Mouse (Mus musculus) ES-Bruce4 (cell line): ENCODE results near the gene Eif2ak1. TPM values are rescaled to one million over a fixed set of nuclear protein-coding genes. Genes with fewer than 3 reads are reported as not detected.

Source experiments
- H3K27ac ChIP-seq: 2 replicates; pipeline ENCODE4 v1.5.1; 2012; ENCODE audit warnings: low read length, inconsistent platforms; ENCODE audit not compliant: insufficient read depth
- H3K27me3 ChIP-seq: 2 replicates; pipeline ENCODE4 v1.6.1; 2012; ENCODE audit warnings: mild to moderate bottlenecking, low read length, inconsistent platforms; ENCODE audit not compliant: control insufficient read depth, poor library complexity, insufficient read depth, severe bottlenecking
- H3K36me3 ChIP-seq: 2 replicates; pipeline ENCODE4 v1.6.1; 2012; ENCODE audit warnings: inconsistent platforms, mild to moderate bottlenecking, low read length, moderate library complexity; ENCODE audit not compliant: control insufficient read depth, poor library complexity, insufficient read depth, severe bottlenecking
- H3K4me1 ChIP-seq: one replicate; pipeline ENCODE4 v1.8.1; 2011; ENCODE audit warnings: low read length; ENCODE audit not compliant: control insufficient read depth, insufficient read depth
- H3K4me3 ChIP-seq: 2 replicates; pipeline ENCODE4 v1.5.1; 2011; ENCODE audit warnings: low read depth, mild to moderate bottlenecking, low read length
- H3K9ac ChIP-seq: 2 replicates; pipeline ENCODE4 v1.6.1; 2012; ENCODE audit warnings: low read depth, mild to moderate bottlenecking, inconsistent platforms; ENCODE audit not compliant: poor library complexity, severe bottlenecking
- H3K9me3 ChIP-seq: replicated peaks from 2 replicates; pipeline ENCODE4 v1.6.1; 2012; ENCODE audit warnings: mild to moderate bottlenecking, low read length, inconsistent platforms; ENCODE audit not compliant: control insufficient read depth, poor library complexity, insufficient read depth, severe bottlenecking
- CTCF ChIP-seq: IDR thresholded peaks from one replicate; pipeline ENCODE4 v1.8.1; 2011; ENCODE audit warnings: low read depth, low read length
- EP300 ChIP-seq: IDR thresholded peaks from 2 replicates; pipeline ENCODE4 v1.6.1; 2011; ENCODE audit warnings: low read depth, low read length; ENCODE audit not compliant: insufficient read depth
- POLR2A ChIP-seq: IDR thresholded peaks from one replicate; pipeline ENCODE4 v1.8.1; 2011; ENCODE audit warnings: low read length; ENCODE audit not compliant: insufficient read depth
- polyA plus RNA-seq: library from polyadenylated mRNA; stranded (reverse); fragments of >200 nt; gene quantifications from 2 replicates; pipeline ENCODE4 v1.2.4, GENCODE M21; 2011; ENCODE audit warnings: low read depth; ENCODE audit not compliant: missing spikeins, insufficient read depth, insufficient read length

Gene Eif2ak1
- polyA plus RNA-seq, 1 experiment, result 23.3 TPM

DNA sequence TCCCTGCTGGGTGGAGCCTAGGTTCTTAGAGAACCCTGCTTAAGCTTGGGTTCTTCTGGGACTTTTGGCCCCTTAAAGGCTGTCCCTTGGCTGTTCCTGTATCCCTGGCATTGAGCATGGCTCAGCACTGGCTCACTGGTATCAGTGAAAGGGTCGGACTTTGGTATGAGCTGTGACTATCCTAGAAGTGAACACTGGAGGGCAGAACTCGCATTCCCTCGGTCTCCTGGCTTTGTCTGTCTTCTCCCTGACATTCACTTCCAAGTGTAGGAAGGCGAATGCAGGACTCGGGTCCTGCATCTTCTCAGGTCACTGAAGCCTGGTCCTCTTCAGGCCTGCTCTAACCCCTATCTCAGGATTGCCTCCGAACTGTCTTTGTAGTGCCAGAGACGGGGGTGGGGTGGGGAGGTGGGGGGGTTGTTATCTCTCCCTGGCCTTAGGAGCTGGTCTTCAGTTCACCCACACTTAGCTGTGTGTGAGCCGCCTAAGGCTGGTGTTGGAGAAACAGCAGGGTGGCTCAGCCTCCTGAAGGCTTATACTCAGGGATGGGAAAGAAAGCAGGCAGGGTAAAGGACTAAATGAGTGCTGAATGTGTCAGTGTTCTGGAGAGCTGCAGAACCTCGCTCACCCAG lies 74.8 kb downstream of the Eif2ak1 start:
- no peak overlapping the region for H3K9ac ChIP-seq
- TF ChIP-seq POLR2A (no peak), CTCF (peak; percentile 15)
- peaks cover 14% of the 10 kb centered on the region for H3K36me3 ChIP-seq
- H3K27me3 ChIP-seq, result no peaks in the 10 kb centered on the region
- H3K4me1 ChIP-seq, result no peaks in the 10 kb centered on the region
- H3K4me3 ChIP-seq, result no peak overlapping the region
- H3K27ac ChIP-seq, result no peak overlapping the region
- no peaks in the 10 kb centered on the region for H3K9me3 ChIP-seq

DNA sequence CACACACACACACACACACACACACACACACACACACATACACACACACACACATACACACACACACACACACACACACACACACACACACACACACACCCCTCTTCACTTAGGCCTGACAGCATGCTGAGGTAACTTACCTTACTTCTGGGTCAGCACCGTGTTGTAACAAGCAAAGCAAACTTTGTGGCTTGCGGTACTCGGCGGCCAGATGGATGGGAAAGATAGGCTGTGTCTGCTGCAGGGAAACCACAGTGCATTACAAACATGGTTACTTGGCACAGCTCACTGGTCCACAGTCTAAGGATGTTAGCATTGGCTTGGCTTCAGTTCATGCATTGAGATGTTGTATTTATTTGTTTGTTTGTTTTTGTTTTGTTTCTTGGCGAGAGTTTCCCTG lies 75.8 kb downstream of the Eif2ak1 start:
- Histone ChIP-seq H3K9ac (no peak overlapping the region), H3K27ac (no peak overlapping the region), H3K4me1 (no peaks in the 10 kb centered on the region), H3K27me3 (no peaks in the 10 kb centered on the region), H3K36me3 (peaks cover 10% of the 10 kb centered on the region), H3K4me3 (no peak overlapping the region), H3K9me3 (no peaks in the 10 kb centered on the region)
- TF ChIP-seq CTCF (no peak), POLR2A (no peak), EP300 (no peak)

DNA sequence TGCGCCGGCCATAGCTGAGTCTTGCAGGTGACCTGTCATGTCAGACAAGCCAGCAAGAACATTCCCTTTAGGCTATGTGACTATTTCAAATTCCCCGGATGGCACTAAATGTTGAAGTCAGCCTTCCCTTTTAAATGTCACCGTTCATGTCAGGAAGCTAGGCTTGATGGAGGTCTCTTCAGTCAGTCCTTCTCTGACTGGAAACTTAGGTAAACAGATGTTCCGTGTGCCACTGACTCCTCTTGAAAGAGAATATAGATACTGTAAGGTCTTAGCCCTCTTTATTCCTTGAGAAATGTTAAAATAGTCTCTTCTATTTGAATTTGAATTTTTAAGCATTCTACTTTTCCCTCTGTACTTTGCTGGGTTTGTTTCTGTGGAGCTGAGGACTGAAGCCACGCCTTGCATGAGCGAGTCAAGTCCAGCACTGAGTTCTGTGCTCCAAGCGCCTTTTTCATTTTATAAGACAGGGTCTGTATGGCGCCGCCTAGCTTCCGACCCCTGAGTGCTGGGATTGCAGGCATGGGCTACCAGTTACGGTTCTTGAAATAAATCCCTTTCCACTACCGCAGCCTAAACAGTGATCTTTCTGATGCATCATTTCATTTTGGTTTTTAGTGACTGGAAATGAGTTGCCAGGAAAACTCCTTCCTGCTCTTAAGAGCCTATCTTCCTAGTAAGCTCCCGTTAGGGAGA lies 80.2 kb downstream of the Eif2ak1 start, which contains the start of gene Ankrd61:
Gene Ankrd61, minus strand, starts transcription at position 51 of the 696 bp plus-strand sequence.
- H3K27ac ChIP-seq, result no peak within 1 kb of the TSS
- no peak within 1 kb of the TSS for H3K9ac ChIP-seq
- no peaks in the 10 kb centered on the region for H3K9me3 ChIP-seq
- H3K4me3 ChIP-seq, result no peak within 1 kb of the TSS
- no peaks in the 10 kb centered on the region for H3K27me3 ChIP-seq
- no peaks in the 10 kb centered on the region for H3K4me1 ChIP-seq
- TF ChIP-seq CTCF, result peak; percentile 54
- TF ChIP-seq EP300, result no peak
- no peak for TF ChIP-seq POLR2A
- peaks cover 14% of the 10 kb centered on the region for H3K36me3 ChIP-seq

DNA sequence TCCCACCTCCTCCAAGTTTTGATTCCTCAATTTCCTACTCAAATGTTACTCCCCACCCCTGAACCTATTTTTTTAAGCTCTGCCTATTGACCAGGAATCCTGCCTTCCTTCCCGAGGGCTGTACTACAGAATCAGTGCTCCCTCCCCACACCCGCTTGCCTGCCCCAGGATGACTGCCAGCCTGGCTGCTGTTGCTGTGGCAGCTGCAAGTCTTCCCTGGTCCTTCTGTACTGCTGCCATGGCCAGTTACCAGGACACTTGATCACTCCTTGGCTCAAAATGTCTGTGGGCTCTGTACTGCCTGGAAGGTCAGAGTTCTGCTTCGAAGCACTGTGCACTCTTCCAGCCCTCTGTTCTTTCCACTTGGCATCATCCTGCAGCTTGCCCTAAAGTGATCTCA lies 84.5 kb downstream of the Eif2ak1 start:
- Histone ChIP-seq H3K36me3 (peaks cover 30% of the 10 kb centered on the region), H3K27ac (no peak overlapping the region), H3K4me3 (no peak overlapping the region), H3K9ac (no peak overlapping the region), H3K4me1 (no peaks in the 10 kb centered on the region), H3K9me3 (no peaks in the 10 kb centered on the region), H3K27me3 (no peaks in the 10 kb centered on the region)
- TF ChIP-seq EP300, result no peak
- no peak for TF ChIP-seq CTCF
- no peak for TF ChIP-seq POLR2A

DNA sequence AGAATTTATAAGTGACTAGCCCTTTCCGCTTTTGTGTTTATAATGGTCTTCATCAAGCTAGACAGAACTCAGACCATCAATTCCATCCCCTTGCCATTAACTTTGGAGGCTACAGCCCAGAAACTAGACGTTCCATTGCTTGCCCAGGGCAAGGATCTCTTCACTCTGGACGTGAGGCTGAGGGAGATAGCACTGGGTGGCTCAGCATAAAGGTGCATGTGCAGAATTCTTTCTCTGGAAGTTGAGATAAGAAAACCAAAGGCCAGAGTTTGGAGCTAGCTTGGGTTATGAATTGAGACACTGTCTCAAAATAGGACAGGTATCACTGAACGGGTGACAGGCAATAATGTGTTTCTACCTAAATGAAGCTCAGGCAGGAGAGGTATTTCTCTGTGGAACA lies 86.2 kb downstream of the Eif2ak1 start:
- Histone ChIP-seq H3K27ac (no peak overlapping the region), H3K4me3 (no peak overlapping the region), H3K27me3 (no peaks in the 10 kb centered on the region), H3K4me1 (no peaks in the 10 kb centered on the region), H3K36me3 (peaks cover 30% of the 10 kb centered on the region), H3K9ac (no peak overlapping the region), H3K9me3 (no peaks in the 10 kb centered on the region)
- TF ChIP-seq POLR2A (no peak), CTCF (no peak), EP300 (no peak)

DNA sequence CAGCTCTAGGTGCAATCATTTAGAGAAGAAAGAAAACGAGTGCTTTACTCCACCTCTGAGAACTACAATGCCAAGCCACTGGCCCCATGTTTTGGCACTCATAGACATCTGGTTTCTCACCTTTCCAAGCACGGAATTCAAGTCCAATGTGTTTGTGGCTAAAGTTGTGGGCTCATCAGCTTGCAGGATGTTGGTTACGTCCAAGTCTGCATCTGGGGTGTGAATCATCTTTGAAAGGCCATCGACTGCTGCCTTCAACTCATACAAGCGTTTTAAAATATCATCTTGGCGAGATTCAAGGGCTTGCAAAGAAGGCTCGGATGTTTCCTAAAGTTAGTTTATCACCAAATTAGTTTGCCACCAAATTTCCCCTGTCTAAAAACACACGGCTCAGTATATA lies 88.8 kb downstream of the Eif2ak1 start:
- H3K4me1 ChIP-seq, result no peaks in the 10 kb centered on the region
- H3K9ac ChIP-seq, result no peak overlapping the region
- no peaks in the 10 kb centered on the region for H3K27me3 ChIP-seq
- TF ChIP-seq CTCF, result no peak
- TF ChIP-seq EP300, result no peak
- TF ChIP-seq POLR2A, result no peak
- no peak overlapping the region for H3K4me3 ChIP-seq
- H3K9me3 ChIP-seq, result no peaks in the 10 kb centered on the region
- H3K27ac ChIP-seq, result no peak overlapping the region
- H3K36me3 ChIP-seq, result peaks cover 29% of the 10 kb centered on the region
